Mouse (Mus musculus) MEL (cell line): ENCODE measurements around the gene Ttc39a. TPM values are rescaled to one million over a fixed set of nuclear protein-coding genes. Genes with fewer than 3 reads are reported as not detected.

Experiments
- DNase-seq: peaks from one replicate; pipeline ENCODE4 v3.0.0; 2011; ENCODE audit warnings: low read depth, low spot score
- H3K27ac ChIP-seq: 2 replicates; pipeline ENCODE4 v1.5.1; 2012; ENCODE audit warnings: low read depth, mild to moderate bottlenecking, control low read depth, low read length, moderate library complexity; ENCODE audit not compliant: control insufficient read depth
- H3K27me3 ChIP-seq, 2 experiments: fragments of 150-350 bp in 1 of 2; sonication (generic) in 1 of 2; 2 replicates each; pipeline ENCODE4 v1.6.1; 2012; ENCODE audit warnings: low read length in 2 of 2, mild to moderate bottlenecking in 2 of 2, improper control_type of control experiment in 1 of 2, moderate library complexity in 1 of 2; ENCODE audit not compliant: insufficient read depth in 2 of 2, control insufficient read depth in 1 of 2
- H3K36me3 ChIP-seq, 2 experiments: 2 replicates each; pipeline ENCODE4 v1.6.1; 2012 to 2014; ENCODE audit warnings: low read length in 2 of 2, improper control_type of control experiment in 1 of 2, inconsistent platforms in 1 of 2, mild to moderate bottlenecking in 1 of 2; ENCODE audit not compliant: insufficient read depth in 2 of 2, control insufficient read depth in 1 of 2
- H3K4me1 ChIP-seq, 2 experiments: fragments of 150-350 bp in 1 of 2; sonication (generic) in 1 of 2; 2 replicates each; pipeline ENCODE4 v1.6.1; 2012; ENCODE audit warnings: low read length in 2 of 2, improper control_type of control experiment in 1 of 2, mild to moderate bottlenecking in 1 of 2; ENCODE audit not compliant: insufficient read depth in 2 of 2, control insufficient read depth in 1 of 2
- H3K4me3 ChIP-seq, 2 experiments: fragments of 150-350 bp in 1 of 2; sonication (generic) in 1 of 2; 2 replicates each; pipeline ENCODE4 v1.5.1; 2012; ENCODE audit warnings: low read depth in 2 of 2, low read length in 2 of 2, mild to moderate bottlenecking in 2 of 2, moderate library complexity in 2 of 2, control low read depth in 1 of 2, improper control_type of control experiment in 1 of 2; ENCODE audit not compliant: control insufficient read depth in 1 of 2, insufficient read depth in 1 of 2
- H3K79me2 ChIP-seq: 2 replicates; pipeline ENCODE4 v1.6.1; 2012; ENCODE audit warnings: mild to moderate bottlenecking, low read length, moderate library complexity; ENCODE audit not compliant: control insufficient read depth, poor library complexity, insufficient read depth
- H3K9ac ChIP-seq: 2 replicates; pipeline ENCODE4 v1.6.1; 2012; ENCODE audit warnings: low read depth, mild to moderate bottlenecking, control low read depth, low read length, moderate library complexity; ENCODE audit not compliant: control insufficient read depth, poor library complexity, severe bottlenecking
- H3K9me3 ChIP-seq: fragments of 150-350 bp; sonication (generic); replicated peaks from 2 replicates; pipeline ENCODE4 v1.6.1; 2012; ENCODE audit warnings: mild to moderate bottlenecking, low read length, improper control_type of control experiment, moderate library complexity; ENCODE audit not compliant: insufficient read depth
- CHD1 ChIP-seq: IDR thresholded peaks from 2 replicates; pipeline ENCODE4 v1.6.1; 2012; ENCODE audit warnings: low read depth, mild to moderate bottlenecking, inconsistent platforms, low read length, improper control_type of control experiment
- CHD2 ChIP-seq: IDR thresholded peaks from 2 replicates; pipeline ENCODE4 v1.6.1; 2011; ENCODE audit warnings: low read length, improper control_type of control experiment
- CTCF ChIP-seq, 3 experiments: IDR thresholded peaks in 2 of 3; conservative IDR thresholded peaks in 1 of 3; 2 replicates each; pipeline ENCODE4 v1.5.1; 2011 to 2012; ENCODE audit warnings: low read length in 3 of 3, low read depth in 2 of 3, mild to moderate bottlenecking in 2 of 3, improper control_type of control experiment in 1 of 3, inconsistent platforms in 1 of 3, mixed read lengths in 1 of 3, moderate library complexity in 1 of 3; ENCODE audit not compliant: control insufficient read depth in 1 of 3, insufficient read depth in 1 of 3, poor library complexity in 1 of 3, severe bottlenecking in 1 of 3
- E2F4 ChIP-seq: IDR thresholded peaks from 2 replicates; pipeline ENCODE4 v1.6.1; 2011; ENCODE audit warnings: low read depth, low read length, improper control_type of control experiment, borderline replicate concordance
- ELF1 ChIP-seq: IDR thresholded peaks from 2 replicates; pipeline ENCODE4 v1.6.1; 2014; ENCODE audit warnings: low read depth, mild to moderate bottlenecking, inconsistent platforms, low read length, improper control_type of control experiment, moderate library complexity
- EP300 ChIP-seq, 2 experiments: IDR thresholded peaks; 2 replicates each; pipeline ENCODE4 v1.6.1; 2011; ENCODE audit warnings: improper control_type of control experiment in 2 of 2, low read length in 2 of 2, low read depth in 1 of 2, mild to moderate bottlenecking in 1 of 2
- HCFC1 ChIP-seq: IDR thresholded peaks from 2 replicates; pipeline ENCODE4 v1.6.1; 2012; ENCODE audit warnings: low read depth, mild to moderate bottlenecking, inconsistent platforms, low read length, improper control_type of control experiment, moderate library complexity
- JUND ChIP-seq: IDR thresholded peaks from 2 replicates; pipeline ENCODE4 v1.6.1; 2011; ENCODE audit warnings: low read depth, mild to moderate bottlenecking, improper control_type of control experiment, low read length
- MAX ChIP-seq: IDR thresholded peaks from 2 replicates; pipeline ENCODE4 v1.6.1; 2011; ENCODE audit warnings: low read length, improper control_type of control experiment
- MAZ ChIP-seq: IDR thresholded peaks from 2 replicates; pipeline ENCODE4 v1.6.1; 2012; ENCODE audit warnings: low read depth, mild to moderate bottlenecking, inconsistent platforms, low read length, improper control_type of control experiment
- MXI1 ChIP-seq: IDR thresholded peaks from 2 replicates; pipeline ENCODE4 v1.6.1; 2011; ENCODE audit warnings: mild to moderate bottlenecking, low read depth, low read length, improper control_type of control experiment
- MYC ChIP-seq: IDR thresholded peaks from 2 replicates; pipeline ENCODE4 v1.6.1; 2011; ENCODE audit warnings: low read depth, mild to moderate bottlenecking, low read length, improper control_type of control experiment, moderate library complexity
- POLR2AphosphoS5 ChIP-seq: IDR thresholded peaks from 2 replicates; pipeline ENCODE4 v1.6.1; 2012; ENCODE audit warnings: low read depth, borderline replicate concordance, mild to moderate bottlenecking, inconsistent platforms, low read length, moderate library complexity, mixed read lengths
- RAD21 ChIP-seq: IDR thresholded peaks from 2 replicates; pipeline ENCODE4 v1.6.1; 2011; ENCODE audit warnings: mild to moderate bottlenecking, low read depth, low read length, improper control_type of control experiment
- RCOR1 ChIP-seq: IDR thresholded peaks from 2 replicates; pipeline ENCODE4 v1.6.1; 2012; ENCODE audit warnings: low read depth, mild to moderate bottlenecking, inconsistent platforms, low read length, improper control_type of control experiment
- TAL1 ChIP-seq: IDR thresholded peaks from 2 replicates; pipeline ENCODE4 v1.6.1; 2012; ENCODE audit warnings: mild to moderate bottlenecking, inconsistent platforms, low read length, moderate library complexity, mixed read lengths
- TCF12 ChIP-seq: IDR thresholded peaks from 2 replicates; pipeline ENCODE4 v1.6.1; 2014; ENCODE audit warnings: low read depth, mild to moderate bottlenecking, inconsistent platforms, low read length, improper control_type of control experiment, moderate library complexity
- USF1 ChIP-seq: IDR thresholded peaks from 2 replicates; pipeline ENCODE4 v1.6.1; 2014; ENCODE audit warnings: low read depth, mild to moderate bottlenecking, inconsistent platforms, low read length, improper control_type of control experiment, moderate library complexity
- USF2 ChIP-seq, 2 experiments: IDR thresholded peaks; 2 replicates each; pipeline ENCODE4 v1.6.1; 2011 to 2012; ENCODE audit warnings: improper control_type of control experiment in 2 of 2, low read length in 2 of 2, borderline replicate concordance in 1 of 2, inconsistent platforms in 1 of 2, low read depth in 1 of 2, mild to moderate bottlenecking in 1 of 2; ENCODE audit not compliant: insufficient read depth in 1 of 2
- ZC3H11A ChIP-seq: IDR thresholded peaks from 2 replicates; pipeline ENCODE4 v1.6.1; 2012; ENCODE audit warnings: low read depth, mild to moderate bottlenecking, inconsistent platforms, low read length, improper control_type of control experiment
- ZKSCAN1 ChIP-seq: IDR thresholded peaks from 2 replicates; pipeline ENCODE4 v1.6.1; 2012; ENCODE audit warnings: low read depth, mild to moderate bottlenecking, inconsistent platforms, low read length, improper control_type of control experiment, moderate library complexity
- ZNF384 ChIP-seq: IDR thresholded peaks from 2 replicates; pipeline ENCODE4 v1.6.1; 2012; ENCODE audit warnings: low read depth, mild to moderate bottlenecking, inconsistent platforms, low read length, improper control_type of control experiment
- polyA plus RNA-seq, 2 experiments: library from polyadenylated mRNA; stranded (reverse) in 1 of 2; unstranded in 1 of 2; fragments of >175 nt in 1 of 2; fragments of >200 nt in 1 of 2; gene quantifications; 2 replicates each; pipeline versions ENCODE4 v1.2.1 to v1.2.4; 2012; ENCODE audit warnings: low replicate concordance in 2 of 2, low read depth in 1 of 2; ENCODE audit not compliant: insufficient read length in 2 of 2, insufficient read depth in 1 of 2, missing spikeins in 1 of 2
- total RNA-seq: library from RNA; depleted of rRNA; stranded (reverse); fragments of 300-350 nt; gene quantifications from 2 replicates; pipeline ENCODE4 v1.2.3, GENCODE M21; 2012

The Ttc39a gene
- total and polyA plus RNA-seq, 3 experiments: 2.8 to 4.2 TPM; not detected in 1

DNA sequence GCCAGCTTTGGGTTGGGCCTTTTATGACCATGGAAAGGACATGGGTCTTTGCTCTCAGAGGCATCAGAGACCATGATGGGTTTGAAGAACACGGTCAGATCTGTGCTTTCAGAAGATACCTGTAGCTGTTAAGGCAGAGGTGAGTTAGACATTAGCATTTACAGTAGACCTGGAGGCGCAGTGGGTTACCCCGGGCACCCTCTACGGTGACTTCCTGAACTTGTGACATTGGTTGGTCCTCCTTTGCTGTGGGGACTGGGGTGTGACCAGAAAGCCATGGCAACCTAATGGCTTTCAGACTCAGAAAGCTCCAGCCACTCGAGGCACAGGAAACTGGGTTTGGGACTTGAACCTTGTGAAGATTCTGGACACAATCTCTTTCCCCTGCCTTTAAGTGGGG lies 5.8 kb downstream of the Ttc39a start:
- peaks cover 0 to 27% of the 10 kb centered on the region in 2 experiments; a peak in 3 of 4 replicates for H3K4me1 ChIP-seq
- H3K36me3 ChIP-seq: peaks cover 0 to 22% of the 10 kb centered on the region in 2 experiments; a peak in 2 of 4 replicates
- H3K4me3 ChIP-seq: no peak overlapping the region
- no peak for TF ChIP-seq MYC
- no peak for TF ChIP-seq MAZ
- no peak for TF ChIP-seq CHD2
- no peak for TF ChIP-seq RAD21
- no peak overlapping the region for H3K27ac ChIP-seq
- no peaks in the 10 kb centered on the region for H3K79me2 ChIP-seq
- no peak overlapping the region for H3K9ac ChIP-seq
- no peaks in the 10 kb centered on the region for H3K27me3 ChIP-seq
- DNase-seq: no peak
- H3K9me3 ChIP-seq: no peaks in the 10 kb centered on the region

DNA sequence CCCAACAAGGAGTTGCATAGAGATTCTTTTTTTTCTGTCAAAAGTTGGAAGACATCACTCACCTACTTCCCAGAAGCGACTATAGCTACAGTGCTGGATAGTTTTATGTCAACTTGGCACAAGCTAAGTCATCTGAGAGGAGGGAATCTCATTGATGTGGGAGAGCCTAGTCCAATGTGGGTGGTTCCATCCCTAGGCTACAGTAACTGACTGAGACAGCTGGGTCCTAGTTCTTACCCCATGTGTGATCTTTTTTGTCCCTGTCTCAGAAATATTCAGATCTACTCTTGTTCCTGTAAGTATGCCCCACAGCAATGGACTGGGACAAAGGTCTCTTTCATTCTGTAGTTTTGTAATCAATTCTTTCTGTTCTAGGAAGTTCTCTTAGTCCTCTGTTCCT lies 11.6 kb downstream of the Ttc39a start:
- Histone ChIP-seq H3K27ac (no peak overlapping the region), H3K36me3 (peaks cover 0 to 5% of the 10 kb centered on the region in 2 experiments; a peak in 1 of 4 replicates), H3K9me3 (no peaks in the 10 kb centered on the region)

DNA sequence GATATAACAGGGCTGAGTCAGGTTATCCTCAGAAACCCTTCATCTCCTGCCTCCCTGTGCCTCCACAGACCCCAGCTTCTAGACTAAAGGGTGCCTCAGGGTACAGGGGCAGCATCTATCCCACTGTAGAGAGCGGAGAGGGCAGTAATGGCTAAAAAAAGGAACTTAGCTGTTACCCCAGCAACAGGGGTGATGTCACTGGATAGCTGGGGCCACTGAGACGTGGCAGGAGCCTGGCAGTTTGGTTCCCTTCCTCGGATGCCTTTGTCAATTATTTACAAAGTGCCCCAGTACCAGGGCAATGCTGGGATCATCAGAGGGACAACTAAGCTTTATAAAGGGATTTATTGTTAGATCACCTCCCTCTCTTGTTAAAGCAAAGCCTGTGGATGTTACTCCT lies 12.6 kb downstream of the Ttc39a start:
- Histone ChIP-seq H3K9ac (no peak overlapping the region), H3K27ac (no peak overlapping the region), H3K36me3 (peaks cover 0 to 3% of the 10 kb centered on the region in 2 experiments; a peak in 1 of 4 replicates), H3K4me1 (peaks cover 0 to 14% of the 10 kb centered on the region in 2 experiments; a peak in 1 of 4 replicates), H3K79me2 (no peaks in the 10 kb centered on the region), H3K4me3 (no peak overlapping the region), H3K9me3 (no peaks in the 10 kb centered on the region), H3K27me3 (no peaks in the 10 kb centered on the region)
- DNase-seq: peak; percentile 45
- TF ChIP-seq CHD1: no peak
- no peak for TF ChIP-seq RCOR1
- TF ChIP-seq HCFC1: no peak
- TF ChIP-seq ELF1: no peak
- TF ChIP-seq MAZ: no peak
- no peak for TF ChIP-seq USF2 (IDR thresholded peaks at IDR 0.05; ENCODE audit: borderline replicate concordance in 1 of 2, insufficient read depth in 1 of 2, low read depth in 1 of 2, low read length in 2 of 2)
- TF ChIP-seq ZNF384: no peak
- TF ChIP-seq TAL1: no peak
- no peak for TF ChIP-seq CTCF (IDR thresholded peaks at IDR 0.05 in 2 of 3, conservative IDR thresholded peaks at IDR 0.05 in 1 of 3; ENCODE audit: control insufficient read depth in 1 of 3, insufficient read depth in 1 of 3, low read depth in 2 of 3, low read length in 3 of 3, poor library complexity in 1 of 3, severe bottlenecking in 1 of 3)
- TF ChIP-seq USF1: no peak
- TF ChIP-seq ZKSCAN1: no peak
- no peak for TF ChIP-seq CHD2
- TF ChIP-seq ZC3H11A: no peak
- no peak for TF ChIP-seq MXI1
- TF ChIP-seq MAX: no peak
- TF ChIP-seq E2F4: no peak
- TF ChIP-seq EP300 (IDR thresholded peaks at IDR 0.05; ENCODE audit: low read depth in 1 of 2, low read length in 2 of 2): no peak
- no peak for TF ChIP-seq POLR2AphosphoS5
- no peak for TF ChIP-seq TCF12
- no peak for TF ChIP-seq JUND
- TF ChIP-seq, all 39 proteins: peak for 0

More for the DNA sequence above, 11.6 kb downstream of the Ttc39a start:
- DNase-seq: no peak
- Histone ChIP-seq H3K4me1 (peaks cover 0 to 14% of the 10 kb centered on the region in 2 experiments; a peak in 1 of 4 replicates), H3K79me2 (no peaks in the 10 kb centered on the region), H3K4me3 (no peak overlapping the region), H3K27me3 (no peaks in the 10 kb centered on the region), H3K9ac (no peak overlapping the region)
- TF ChIP-seq E2F4 (no peak), ELF1 (no peak)
